Mouse (Mus musculus) adrenal gland, adult 2 months (tissue): Measurements from ENCODE around the gene Mctp1. TPM values are rescaled to one million over a fixed set of nuclear protein-coding genes. Genes with fewer than 3 reads are reported as not detected.
"Not testable (repeated sequence)": the region's sequence is repeated elsewhere in the genome, so short reads cannot be mapped to it uniquely, and the experiment has no call there.

Experiments used
- DNase-seq: peaks from one replicate; pipeline ENCODE4 v3.0.0; 2021
- polyA plus RNA-seq: library from polyadenylated mRNA; depleted of rRNA; stranded (reverse); fragments of >200 nt; gene quantifications from 2 replicates; pipeline ENCODE4 v1.2.3, GENCODE M21; 2012; rRNA removed
- total RNA-seq, 2 experiments: library from RNA; stranded (reverse); gene quantifications; 2 replicates each; pipeline ENCODE4 v1.2.3; 2021

Mctp1 gene
- total and polyA plus RNA-seq, 3 experiments, result 0.35 to 1.7 (median 1.1) TPM

DNA sequence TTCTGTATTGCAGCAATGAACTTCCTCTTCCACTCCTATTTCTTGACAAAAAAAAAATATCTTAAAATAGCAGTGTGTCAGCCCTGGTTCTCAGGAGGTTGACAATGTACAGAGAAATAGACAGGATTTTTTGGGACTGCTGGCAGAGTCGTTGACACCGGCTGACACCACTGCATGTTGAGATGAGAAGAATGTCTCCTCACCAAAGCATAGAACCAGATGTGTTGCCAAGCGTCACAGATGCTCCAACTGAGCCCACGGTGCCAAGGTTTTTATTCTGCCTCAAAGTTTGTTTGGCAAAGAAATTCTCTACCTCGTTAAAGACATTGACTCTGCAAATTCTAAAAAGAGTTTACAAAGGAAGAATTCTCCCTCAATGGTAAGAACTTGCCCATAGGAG lies 548.6 kb downstream of the Mctp1 start:
- no peak for DNase-seq

DNA sequence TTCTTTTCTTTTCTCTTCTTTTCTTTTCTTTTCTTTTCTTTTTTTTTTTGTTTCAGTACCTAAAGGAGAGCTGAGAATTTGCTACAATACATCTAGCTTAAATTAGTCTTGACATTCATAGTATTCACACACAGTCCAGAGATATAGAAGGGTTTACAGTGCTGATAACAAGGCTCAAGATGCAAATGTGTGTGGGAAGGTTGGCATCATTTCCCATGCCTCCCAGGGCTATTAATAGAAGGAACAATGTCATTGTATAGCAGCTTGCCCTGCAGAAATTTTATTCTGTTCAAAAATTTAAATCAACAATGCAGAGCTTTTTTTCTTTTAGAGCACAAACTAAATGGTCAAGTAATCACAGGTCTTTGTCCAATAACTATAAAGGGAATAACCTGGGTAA lies 564.9 kb downstream of the Mctp1 start:
- DNase-seq, result no peak

DNA sequence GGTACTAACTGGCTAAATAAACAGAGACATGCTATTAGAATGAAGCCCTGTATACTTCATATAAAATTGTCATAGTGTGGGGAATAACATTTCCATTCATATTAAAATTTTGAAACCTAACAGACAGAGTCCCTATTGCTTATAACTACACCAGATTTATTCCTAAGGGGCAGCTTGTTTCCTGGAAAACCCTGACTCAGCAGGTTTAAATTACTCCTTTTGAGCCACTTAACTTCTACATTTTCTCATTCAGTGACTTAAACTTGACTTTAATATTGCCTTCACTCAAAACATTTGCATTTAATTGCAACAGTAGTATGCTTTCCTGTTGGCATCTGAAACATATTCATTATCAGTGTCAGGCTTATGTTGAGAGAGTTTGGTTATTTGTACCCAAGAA lies 583.3 kb downstream of the Mctp1 start:
- no peak for DNase-seq

DNA sequence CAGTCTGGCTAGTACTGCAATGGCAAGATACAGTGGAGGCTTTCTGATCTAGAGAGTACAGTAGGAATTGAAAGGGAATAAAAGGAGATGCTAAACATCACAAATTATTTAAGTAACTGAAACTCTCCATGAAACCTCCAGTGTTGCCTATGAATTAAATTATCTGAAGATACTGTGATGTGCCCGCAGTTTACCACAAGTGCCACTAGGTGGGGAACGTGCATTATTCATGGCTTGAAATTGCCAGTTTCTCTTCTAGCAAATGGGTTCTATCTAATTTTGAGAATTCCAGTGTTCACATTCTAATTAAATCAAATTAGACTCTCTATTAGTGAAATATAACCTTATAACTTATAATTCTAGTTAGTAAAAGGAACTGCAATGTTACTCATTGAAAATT lies 585.1 kb downstream of the Mctp1 start:
- DNase-seq, result peak; percentile 13

DNA sequence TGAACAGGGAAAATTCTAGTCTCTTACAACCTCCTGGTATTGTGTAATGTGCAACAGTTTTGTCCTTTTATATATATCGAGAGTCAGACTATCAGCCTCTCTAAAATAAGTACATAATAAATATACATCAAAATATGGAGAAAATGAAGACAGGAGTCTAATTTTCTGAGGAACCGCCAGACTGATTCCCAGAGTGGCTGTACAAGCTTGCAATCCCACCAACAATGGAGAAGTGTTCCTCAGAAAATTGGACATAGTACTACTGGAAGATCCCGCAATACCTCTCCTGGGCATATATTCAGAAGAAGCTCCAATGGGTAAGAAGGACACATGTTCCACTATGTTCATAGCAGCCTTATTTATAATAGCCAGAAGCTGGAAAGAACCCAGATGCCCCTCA lies 586.7 kb downstream of the Mctp1 start:
- DNase-seq, result not testable (repeated sequence)

DNA sequence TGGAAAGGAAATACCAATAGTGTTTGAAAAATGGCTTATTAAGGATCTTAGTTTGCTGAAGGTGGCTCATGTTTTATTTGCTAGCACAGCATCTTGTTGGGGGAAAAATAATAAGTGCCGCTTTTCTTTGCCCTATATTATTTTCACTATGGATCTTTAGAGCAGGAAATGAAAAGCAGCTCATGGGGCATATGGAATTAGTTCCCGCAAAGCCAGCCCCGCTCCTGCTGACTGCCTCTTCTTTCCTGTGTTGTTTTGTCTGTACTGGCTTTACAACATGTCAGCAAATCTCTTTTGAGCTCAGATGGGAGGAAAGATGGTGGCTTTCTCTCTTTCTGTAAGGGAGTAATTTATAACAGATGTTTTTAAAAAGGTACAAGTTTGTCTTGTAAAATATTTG lies 618.3 kb downstream of the Mctp1 start:
- no peak for DNase-seq

DNA sequence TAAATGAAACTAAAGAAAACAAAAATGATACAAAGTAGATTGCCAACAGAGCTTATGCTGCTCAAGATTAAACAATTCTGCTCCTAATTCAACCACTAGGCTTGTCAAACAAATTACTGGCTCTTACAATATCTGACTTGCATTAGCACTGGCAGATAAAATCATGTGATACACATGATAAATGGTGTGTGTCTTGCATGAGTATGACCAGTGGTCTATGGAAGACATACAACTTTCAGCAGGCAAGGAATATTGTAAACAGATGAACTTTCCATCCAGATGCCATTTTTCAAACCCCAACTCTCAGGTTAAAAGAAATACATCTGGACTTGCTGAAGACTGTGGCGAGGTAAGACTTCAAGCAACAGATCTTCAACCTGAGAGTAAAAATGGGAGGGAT lies 619.3 kb downstream of the Mctp1 start:
- DNase-seq, result no peak

DNA sequence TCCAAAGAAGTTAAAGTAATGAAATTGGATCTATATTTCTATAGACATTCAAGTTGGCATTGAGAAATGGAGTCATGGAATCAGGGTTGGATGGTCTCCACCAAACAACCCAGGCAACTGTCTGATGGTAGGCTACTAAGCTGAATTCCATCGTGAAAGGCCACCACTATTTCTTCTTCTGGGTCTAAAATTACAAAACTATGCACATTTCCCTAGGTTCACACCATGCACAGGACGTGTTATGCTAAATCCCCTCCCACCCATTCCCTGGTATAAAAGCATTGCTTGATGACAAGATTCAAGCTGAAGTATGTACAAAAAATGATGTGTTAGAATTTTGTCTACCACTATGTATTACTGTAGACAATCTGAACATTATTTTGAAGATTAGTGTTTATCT lies 634.5 kb downstream of the Mctp1 start:
- no peak for DNase-seq

DNA sequence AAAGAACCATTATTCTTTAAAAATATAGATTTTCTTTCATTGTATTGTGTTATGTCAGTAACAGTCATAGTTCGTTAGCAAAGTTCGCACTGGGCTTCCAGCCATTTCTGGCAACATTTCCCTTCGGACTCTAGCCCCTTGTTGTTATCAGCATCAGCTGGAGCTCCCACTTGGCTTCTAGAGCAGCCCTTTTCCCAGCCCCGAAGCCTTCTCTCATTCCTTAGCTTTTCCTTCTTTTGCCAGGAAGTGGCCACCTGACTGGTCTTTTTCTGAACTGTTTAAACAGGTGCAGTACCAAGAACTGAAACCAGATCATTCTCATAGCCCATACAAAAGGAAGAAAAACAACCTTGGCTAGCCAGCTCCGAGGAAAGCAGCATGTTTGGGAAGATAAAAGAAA lies 645.3 kb downstream of the Mctp1 start:
- DNase-seq, result no peak

DNA sequence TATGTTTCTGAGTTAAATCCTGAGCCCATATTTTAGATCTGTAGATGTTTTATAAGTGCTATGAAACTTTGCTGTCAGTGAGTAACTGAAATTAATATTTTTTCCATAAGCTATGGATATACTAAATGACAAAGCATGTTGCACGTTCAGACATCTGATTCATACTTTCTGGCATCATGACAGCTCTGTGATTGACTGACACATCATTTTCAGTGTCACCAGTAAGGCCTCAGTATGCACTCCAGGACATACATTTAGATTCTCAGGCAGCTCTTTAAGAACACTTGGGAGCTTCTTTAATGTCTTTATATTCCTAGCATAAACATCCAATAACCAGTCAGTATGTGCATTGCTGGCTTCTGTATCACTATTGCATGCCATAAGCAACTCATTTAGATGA lies 659.0 kb downstream of the Mctp1 start:
- DNase-seq, result no peak

DNA sequence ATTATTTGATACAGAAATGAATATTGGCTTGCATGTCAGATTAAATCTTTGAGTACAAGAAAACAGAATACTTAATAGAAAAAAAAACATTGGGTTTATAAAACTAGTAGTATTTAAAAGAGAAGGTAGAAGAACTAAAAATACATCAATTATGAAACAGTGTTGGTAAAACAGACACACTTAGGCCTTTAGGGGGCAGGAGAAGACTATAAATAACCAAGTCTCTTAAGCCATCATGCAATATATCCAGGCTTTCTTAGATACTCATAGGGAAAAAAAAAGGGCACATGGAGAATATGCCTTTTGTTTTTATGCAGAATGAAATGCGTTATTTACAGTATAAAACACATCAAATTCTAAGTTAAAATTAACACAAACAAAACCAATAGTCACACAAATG lies 661.0 kb downstream of the Mctp1 start:
- DNase-seq, result no peak

DNA sequence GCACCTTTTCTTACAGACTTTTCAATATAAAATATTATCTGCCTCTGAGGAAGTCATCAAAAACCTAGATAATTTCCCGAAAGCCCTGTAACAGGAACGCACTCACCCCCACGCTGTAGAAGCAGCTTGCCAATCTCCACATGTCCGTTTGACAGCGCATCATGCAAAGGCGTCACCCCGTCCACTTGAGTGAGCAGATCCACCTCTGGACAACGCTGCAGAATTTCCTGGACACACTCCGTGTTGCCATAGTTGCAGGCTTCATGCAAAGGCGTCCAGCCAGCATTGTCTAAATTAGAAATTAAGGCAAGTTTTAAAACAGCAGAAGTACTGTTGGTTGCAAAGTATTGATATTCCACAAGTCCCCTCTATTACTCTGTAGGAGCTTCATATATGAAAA lies 662.1 kb downstream of the Mctp1 start:
- DNase-seq, result no peak

DNA sequence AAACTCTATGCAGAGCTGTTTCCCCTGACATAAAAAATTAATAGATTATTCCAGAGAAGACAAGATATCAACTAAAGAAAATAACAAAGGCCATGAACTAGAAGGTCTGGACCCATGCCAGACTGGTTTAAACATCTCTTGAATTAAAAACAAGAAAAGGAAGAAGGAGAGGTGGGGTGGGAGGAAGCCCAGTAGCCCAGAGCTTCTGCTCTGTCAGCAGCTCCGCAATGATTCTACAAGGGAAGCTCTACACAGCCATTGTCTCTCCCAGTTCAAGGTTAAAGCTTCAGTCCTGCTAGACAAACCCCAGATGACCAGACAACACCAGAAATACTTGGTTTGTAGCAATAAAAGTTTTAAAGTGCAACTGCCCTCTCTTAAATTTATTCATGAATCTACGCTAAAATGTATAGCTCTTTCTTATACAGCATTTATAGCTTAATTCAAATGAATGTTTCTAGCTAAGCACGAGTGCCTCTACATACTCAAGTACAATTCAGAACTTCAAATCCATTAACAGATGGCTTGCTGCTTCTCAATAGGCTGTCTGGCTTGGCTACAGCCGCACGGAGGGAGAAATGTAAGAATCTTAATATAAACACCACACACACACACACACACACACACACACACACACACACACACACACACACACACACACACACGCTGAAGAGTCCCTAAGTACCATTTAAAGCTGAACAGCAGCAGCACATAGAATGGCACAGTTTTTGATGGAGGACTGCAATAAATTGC lies 663.0 kb downstream of the Mctp1 start:
- no peak for DNase-seq

DNA sequence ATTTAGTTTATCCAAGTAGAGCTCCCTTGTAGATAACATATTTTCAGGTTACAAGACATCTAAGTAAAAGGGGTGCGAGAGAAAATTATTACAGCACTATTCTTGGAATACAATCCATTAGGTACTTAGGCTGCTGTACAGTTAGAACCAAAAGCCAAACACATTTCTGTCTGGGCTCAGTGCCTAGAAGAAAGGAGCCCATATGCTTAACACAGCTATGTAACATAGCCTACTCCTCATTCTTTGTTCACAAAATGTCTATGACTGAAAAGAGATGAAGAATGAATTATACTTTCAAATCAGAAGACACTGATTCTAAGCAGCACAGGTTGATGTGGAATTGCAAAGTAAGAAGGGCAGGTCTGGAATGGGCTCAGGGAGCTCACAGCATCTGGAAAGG lies 664.1 kb downstream of the Mctp1 start:
- no peak for DNase-seq

DNA sequence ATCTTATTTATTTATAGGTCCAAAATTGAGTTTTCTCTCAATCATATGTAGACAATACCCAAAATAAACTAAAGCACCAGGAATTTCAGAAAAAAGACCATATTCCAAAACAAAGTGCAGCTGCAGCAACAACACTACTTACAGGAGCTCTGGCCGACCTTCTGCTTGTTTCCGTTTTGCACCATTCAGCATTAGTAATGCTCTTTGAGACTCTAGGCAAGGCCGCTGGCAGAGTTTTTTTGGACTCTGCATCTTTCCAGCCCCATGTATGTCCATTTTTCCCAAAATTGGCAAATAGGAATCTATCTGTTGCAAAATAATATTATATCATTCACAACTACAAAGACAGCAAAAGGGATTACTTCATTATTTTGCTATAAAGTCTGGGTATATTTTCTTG lies 665.4 kb downstream of the Mctp1 start:
- peak; percentile 55 for DNase-seq

DNA sequence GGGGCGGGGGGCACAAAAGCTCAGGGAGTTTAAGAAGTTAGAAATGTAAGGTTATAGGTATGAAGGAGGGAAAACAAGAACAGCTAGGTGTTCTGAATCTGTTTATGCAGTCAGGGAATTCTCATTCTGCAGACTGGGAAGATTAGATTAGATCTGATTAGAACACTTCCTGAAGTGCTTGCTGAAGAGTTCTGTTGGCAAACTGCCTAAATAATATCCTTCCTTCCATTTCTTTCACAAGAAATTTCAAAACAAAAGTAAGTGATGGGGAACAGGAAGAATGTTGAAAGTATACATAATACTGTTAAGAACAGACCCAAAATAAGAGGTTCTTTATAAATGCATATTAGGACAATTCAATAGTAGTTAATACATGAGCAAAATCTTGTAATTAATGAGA lies 678.9 kb downstream of the Mctp1 start:
- DNase-seq, result no peak

DNA sequence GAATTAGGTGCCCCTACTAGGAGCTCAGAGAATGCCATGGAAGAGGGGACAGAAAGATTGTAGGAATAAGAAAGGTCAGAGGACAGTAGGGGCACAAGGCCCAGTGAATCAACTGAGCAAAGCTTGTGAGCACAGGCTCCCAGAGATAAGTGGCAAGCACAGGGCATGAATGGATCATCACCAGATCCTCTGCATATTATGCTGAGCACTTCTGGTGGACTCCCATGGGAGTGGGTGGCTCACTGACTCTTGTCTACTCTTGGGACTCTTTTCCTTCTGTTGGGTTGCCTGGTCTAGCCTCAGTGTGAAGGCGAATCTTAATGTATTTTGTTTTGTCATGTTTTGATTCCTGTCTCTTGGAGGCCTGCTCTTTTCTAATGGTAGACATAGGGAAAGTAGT lies 684.5 kb downstream of the Mctp1 start:
- DNase-seq, result no peak

DNA sequence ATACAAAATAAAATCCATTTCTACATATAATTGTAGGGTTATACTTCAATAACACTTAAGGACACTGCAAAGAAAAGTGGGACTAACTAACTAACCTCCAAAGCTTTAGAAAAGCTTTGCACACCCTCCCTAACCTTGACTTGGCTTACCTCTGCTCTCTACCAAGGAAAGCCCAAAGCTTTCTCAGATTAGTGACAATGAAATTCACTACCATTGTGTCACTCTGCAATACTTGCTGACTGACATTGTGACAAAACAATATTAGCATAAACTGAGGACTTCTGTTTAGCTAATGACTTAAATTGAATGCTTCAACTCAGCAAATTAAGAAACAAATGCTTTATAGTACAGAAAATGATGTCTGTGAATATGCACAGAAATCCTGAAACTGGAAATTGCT lies 687.7 kb downstream of the Mctp1 start:
- DNase-seq, result no peak

Other genes with a start within 250 kb of the Mctp1 start
- gene Fam81b, start 79.5 kb upstream of the Mctp1 start, total RNA-seq, result not detected
- not detected in 2 replicates for gene Fam81b, start 79.5 kb upstream of the Mctp1 start, polyA plus RNA-seq